In genomic region chr16:17920586-17920985, GRCm38 (mm10) we compare ENCODE assay signal across 8 mouse cellular contexts. TPM values are rescaled to one million over a fixed set of nuclear protein-coding genes. Genes with fewer than 3 reads are reported as not detected.
DNase-seq lines count a peak whose midpoint lies in the region; ATAC-seq lines count a peak whose summit lies in the region.

No protein-coding gene starts in this region.

- 14% methylated on average over 20 of the region's 20 CpGs for WGBS in lung, embryonic 15.5 days
- WGBS in forebrain, embryonic 14.5 days: 5% methylated on average over 20 of the region's 20 CpGs
- 33% methylated on average over 20 of the region's 20 CpGs for WGBS in liver, embryonic 13.5 days (ENCODE audit: insufficient replicate concordance)
- WGBS in stomach, embryonic 15.5 days: 15% methylated on average over 20 of the region's 20 CpGs

- no peak overlapping the region for H3K27ac ChIP-seq in lung, embryonic 15.5 days
- H3K27ac ChIP-seq in forebrain, embryonic 14.5 days (ENCODE audit: low read depth, low read length): no peak overlapping the region
- no peak overlapping the region for H3K27ac ChIP-seq in liver, embryonic 13.5 days
- H3K27ac ChIP-seq in stomach, embryonic 15.5 days: no peak overlapping the region

- DNase-seq in lung, postnatal 4 days: no peak
- no peak for DNase-seq in forebrain, embryonic 14.5 days (ENCODE audit: low spot score)
- no peak for DNase-seq in liver, embryonic 13.5 days
- DNase-seq in layer of hippocampus, postnatal 36 days: no peak
- no peak for DNase-seq in yolk sac, embryonic 10.5 days (ENCODE audit: low spot score)
- no peak for DNase-seq in left cerebral cortex, adult 18-20 months (ENCODE audit: low spot score in 2 of 2)

- H3K27me3 ChIP-seq in lung, embryonic 15.5 days: peaks cover 48% of the 10 kb centered on the region
- H3K27me3 ChIP-seq in forebrain, embryonic 14.5 days (replicated peaks; ENCODE audit: control insufficient read depth, insufficient read depth, low read length): peaks cover 27% of the 10 kb centered on the region
- peaks cover 41% of the 10 kb centered on the region for H3K27me3 ChIP-seq in liver, embryonic 13.5 days
- peaks cover 34% of the 10 kb centered on the region for H3K27me3 ChIP-seq in stomach, embryonic 15.5 days (replicated peaks)

- H3K36me3 ChIP-seq in lung, embryonic 15.5 days: no peaks in the 10 kb centered on the region
- H3K36me3 ChIP-seq in forebrain, embryonic 14.5 days (ENCODE audit: control insufficient read depth, insufficient read depth, low read length): peaks cover 11% of the 10 kb centered on the region
- peaks cover 10% of the 10 kb centered on the region for H3K36me3 ChIP-seq in liver, embryonic 13.5 days
- H3K36me3 ChIP-seq in stomach, embryonic 15.5 days: peaks cover 2% of the 10 kb centered on the region; the same call in 1 of the 2 replicates

- H3K4me3 ChIP-seq in lung, embryonic 15.5 days: peak overlapping the region; percentile 60; the same call in 1 of the 2 replicates
- H3K4me3 ChIP-seq in forebrain, embryonic 14.5 days (ENCODE audit: low read depth, low read length): no peak overlapping the region
- H3K4me3 ChIP-seq in liver, embryonic 13.5 days (replicated peaks): peak overlapping the region; percentile 84
- H3K4me3 ChIP-seq in stomach, embryonic 15.5 days (replicated peaks): 0 out of 2 replicates have a peak overlapping the region, but pooled peaks have one; percentile 2

- H3K9ac ChIP-seq in lung, embryonic 15.5 days: peak overlapping the region; percentile 20; the same call in 1 of the 2 replicates
- H3K9ac ChIP-seq in forebrain, embryonic 14.5 days (ENCODE audit: low read length): peak overlapping the region; percentile 68
- peak overlapping the region; percentile 89 for H3K9ac ChIP-seq in liver, embryonic 13.5 days
- peak overlapping the region; percentile 34; the same call in 1 of the 2 replicates for H3K9ac ChIP-seq in stomach, embryonic 15.5 days

- H3K4me1 ChIP-seq in lung, embryonic 15.5 days: peaks cover 18% of the 10 kb centered on the region
- H3K4me1 ChIP-seq in forebrain, embryonic 14.5 days (ENCODE audit: control insufficient read depth, insufficient read depth, low read length): peaks cover 10% of the 10 kb centered on the region
- peaks cover 44% of the 10 kb centered on the region for H3K4me1 ChIP-seq in liver, embryonic 13.5 days (replicated peaks)
- H3K4me1 ChIP-seq in stomach, embryonic 15.5 days: peaks cover 21% of the 10 kb centered on the region

- peak overlapping the region; percentile 94 for H3K4me2 ChIP-seq in lung, embryonic 15.5 days
- H3K4me2 ChIP-seq in forebrain, embryonic 14.5 days (ENCODE audit: low read length): peak overlapping the region; percentile 86; the same call in 1 of the 2 replicates
- H3K4me2 ChIP-seq in liver, embryonic 13.5 days: peak overlapping the region; percentile 93
- peak overlapping the region; percentile 81 for H3K4me2 ChIP-seq in stomach, embryonic 15.5 days

- H3K9me3 ChIP-seq in lung, embryonic 15.5 days: no peaks in the 10 kb centered on the region
- H3K9me3 ChIP-seq in forebrain, embryonic 14.5 days (replicated peaks; ENCODE audit: control insufficient read depth, low read length): no peaks in the 10 kb centered on the region
- no peaks in the 10 kb centered on the region for H3K9me3 ChIP-seq in liver, embryonic 13.5 days (replicated peaks)
- H3K9me3 ChIP-seq in stomach, embryonic 15.5 days: no peaks in the 10 kb centered on the region

- ATAC-seq in lung, embryonic 15.5 days (ENCODE audit: borderline replicate concordance, extremely low read depth, low FRiP score, low TSS enrichment): no peak
- ATAC-seq in forebrain, embryonic 14.5 days: no peak
- no peak for ATAC-seq in liver, embryonic 13.5 days (ENCODE audit: low read depth)
- no peak for ATAC-seq in stomach, embryonic 15.5 days (ENCODE audit: insufficient read depth, low FRiP score, low read depth)

RNA-seq across cellular contexts. Expression of gene Gsc2, which starts 5.7 kb away (rescaled TPM):
- polyA plus RNA-seq in lung, embryonic 15.5 days (2015; fragmentation: Nextera tagmentation; extraction: Ambion mirVana): not detected in 2 replicates
- not detected in 2 replicates for polyA plus RNA-seq in forebrain, embryonic 14.5 days (2014; fragmentation: Nextera tagmentation; extraction: Ambion mirVana)
- polyA plus RNA-seq in liver, embryonic 13.5 days (2015; fragmentation: Nextera tagmentation; extraction: Ambion mirVana): not detected in 2 replicates
- polyA plus RNA-seq in stomach, embryonic 15.5 days (2015; fragmentation: Nextera tagmentation; extraction: Ambion mirVana): not detected in 2 replicates
- total RNA-seq in layer of hippocampus, postnatal 36 days (2021): not detected
- total RNA-seq in left cerebral cortex, adult 18-20 months (2021): not detected

RNA-seq across cellular contexts. Expression of gene Slc25a1, which starts 7.4 kb away (rescaled TPM):
- 71.7 and 72.6 TPM in 2 replicates for polyA plus RNA-seq in lung, embryonic 15.5 days (2015; fragmentation: Nextera tagmentation; extraction: Ambion mirVana)
- 113 and 124 TPM in 2 replicates for polyA plus RNA-seq in forebrain, embryonic 14.5 days (2014; fragmentation: Nextera tagmentation; extraction: Ambion mirVana)
- 78.6 and 83.0 TPM in 2 replicates for polyA plus RNA-seq in liver, embryonic 13.5 days (2015; fragmentation: Nextera tagmentation; extraction: Ambion mirVana)
- 124 and 134 TPM in 2 replicates for polyA plus RNA-seq in stomach, embryonic 15.5 days (2015; fragmentation: Nextera tagmentation; extraction: Ambion mirVana)
- total RNA-seq in layer of hippocampus, postnatal 36 days (2021): 10 to 100 TPM; 37.1 to 39.9 TPM
- 10 to 100 TPM; 39.9 to 41.8 TPM for total RNA-seq in left cerebral cortex, adult 18-20 months (2021)

RNA-seq across cellular contexts. Expression of gene Ess2, which starts 9.4 kb away (rescaled TPM):
- polyA plus RNA-seq in lung, embryonic 15.5 days (2015; fragmentation: Nextera tagmentation; extraction: Ambion mirVana): 43.5 and 43.9 TPM in 2 replicates
- 43.5 and 46.1 TPM in 2 replicates for polyA plus RNA-seq in forebrain, embryonic 14.5 days (2014; fragmentation: Nextera tagmentation; extraction: Ambion mirVana)
- 11.7 and 11.8 TPM in 2 replicates for polyA plus RNA-seq in liver, embryonic 13.5 days (2015; fragmentation: Nextera tagmentation; extraction: Ambion mirVana)
- 31.7 and 35.5 TPM in 2 replicates for polyA plus RNA-seq in stomach, embryonic 15.5 days (2015; fragmentation: Nextera tagmentation; extraction: Ambion mirVana)
- 10 to 100 TPM; 28.1 to 28.5 TPM for total RNA-seq in layer of hippocampus, postnatal 36 days (2021)
- total RNA-seq in left cerebral cortex, adult 18-20 months (2021): 10 to 100 TPM; 30.1 to 33.4 TPM

RNA-seq across cellular contexts. Expression of gene Tssk2, which starts 22.1 kb away (rescaled TPM):
- not detected in 2 replicates for polyA plus RNA-seq in lung, embryonic 15.5 days (2015; fragmentation: Nextera tagmentation; extraction: Ambion mirVana)
- 0.13 and 0.41 TPM in 2 replicates for polyA plus RNA-seq in forebrain, embryonic 14.5 days (2014; fragmentation: Nextera tagmentation; extraction: Ambion mirVana)
- polyA plus RNA-seq in liver, embryonic 13.5 days (2015; fragmentation: Nextera tagmentation; extraction: Ambion mirVana): not detected in 2 replicates
- polyA plus RNA-seq in stomach, embryonic 15.5 days (2015; fragmentation: Nextera tagmentation; extraction: Ambion mirVana): 0.09 TPM in 1 of 2 replicates, not detected in the other
- not detected for total RNA-seq in layer of hippocampus, postnatal 36 days (2021)
- not detected for total RNA-seq in left cerebral cortex, adult 18-20 months (2021)

RNA-seq across cellular contexts. Expression of gene Dgcr2, which starts 22.2 kb away (rescaled TPM):
- 92.0 and 93.9 TPM in 2 replicates for polyA plus RNA-seq in lung, embryonic 15.5 days (2015; fragmentation: Nextera tagmentation; extraction: Ambion mirVana)
- 75.3 and 93.1 TPM in 2 replicates for polyA plus RNA-seq in forebrain, embryonic 14.5 days (2014; fragmentation: Nextera tagmentation; extraction: Ambion mirVana)
- 18.6 and 20.7 TPM in 2 replicates for polyA plus RNA-seq in liver, embryonic 13.5 days (2015; fragmentation: Nextera tagmentation; extraction: Ambion mirVana)
- 74.6 and 80.5 TPM in 2 replicates for polyA plus RNA-seq in stomach, embryonic 15.5 days (2015; fragmentation: Nextera tagmentation; extraction: Ambion mirVana)
- 100 to 1,000 TPM; 106 to 110 TPM for total RNA-seq in layer of hippocampus, postnatal 36 days (2021)
- total RNA-seq in left cerebral cortex, adult 18-20 months (2021): 100 to 1,000 TPM in 1 of 2 experiments, 10 to 100 TPM in 1; 99.4 to 102 TPM

Comparison
In these comparisons a context has a peak if more than half of its experiments do, and no peak if none do; other contexts are left out.
1. H3K9ac ChIP-seq: peak in every context shown above with its lines; median percentile 89 in liver, embryonic 13.5 days; 68 in forebrain, embryonic 14.5 days; 34 in stomach, embryonic 15.5 days; 20 in lung, embryonic 15.5 days.